Mouse (Mus musculus): Measurements from ENCODE around the gene Jag1. TPM values are rescaled to one million over a fixed set of nuclear protein-coding genes. Genes with fewer than 3 reads are reported as not detected.

Gene Jag1
- 13.8 and 16.2 TPM in 2 replicates for polyA plus RNA-seq (2012; rRNA removed; ENCODE audit: low replicate concordance)

DNA sequence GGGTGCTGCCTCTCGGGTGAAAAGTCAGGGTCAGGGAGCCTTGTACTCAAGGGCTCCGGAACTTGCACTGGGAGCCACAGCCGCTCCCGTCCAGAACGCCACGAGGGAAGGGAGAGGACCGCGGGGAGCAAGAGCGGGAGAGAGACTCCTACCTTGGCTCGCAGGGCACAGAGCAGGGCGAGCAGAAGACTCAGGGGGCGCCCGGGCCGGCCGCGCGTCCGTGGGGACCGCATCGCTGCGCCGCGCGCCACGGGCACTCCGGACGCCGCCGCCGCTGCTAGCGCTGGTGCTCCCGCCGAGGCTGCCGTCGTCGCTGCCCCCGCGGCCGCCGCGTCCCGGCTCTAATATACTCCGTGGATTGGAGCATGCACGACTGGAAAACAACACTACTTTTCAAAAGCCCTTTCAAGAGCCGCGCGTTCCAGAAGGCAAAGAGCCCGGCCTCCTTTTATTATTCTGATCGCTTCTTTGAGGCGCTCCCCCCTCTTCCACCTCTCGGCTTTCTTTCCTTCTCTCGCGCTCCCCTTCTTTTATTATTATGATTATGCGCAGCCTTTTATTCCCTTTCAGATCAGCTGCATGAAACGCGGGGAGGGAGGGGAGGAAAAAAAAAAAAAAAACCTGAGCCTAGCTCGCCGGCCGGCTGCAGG, at the start of gene Jag1:
Gene Jag1, minus strand, starts transcription at position 620 of the 650 bp plus-strand sequence.

Other genes starting within 250 kb of the Jag1 start
- not detected in 2 replicates for gene AL731706.2, start 231.0 kb downstream of the Jag1 start, polyA plus RNA-seq (2012; rRNA removed; ENCODE audit: low replicate concordance)
- 1.2 and 1.3 TPM in 2 replicates for gene Slx4ip, start 225.4 kb downstream of the Jag1 start, polyA plus RNA-seq (2012; rRNA removed; ENCODE audit: low replicate concordance)
- gene AL731706.1, start 225.3 kb downstream of the Jag1 start, polyA plus RNA-seq (2012; rRNA removed; ENCODE audit: low replicate concordance) = 6.7 and 13.4 TPM in 2 replicates
- 8.1 and 9.1 TPM in 2 replicates for gene Mkks, start 225.3 kb downstream of the Jag1 start, polyA plus RNA-seq (2012; rRNA removed; ENCODE audit: low replicate concordance)

Measured in subcutaneous adipose tissue, adult 2 months (tissue).